Comparison of ENCODE assay signal across 19 mouse cellular contexts in genomic region chr8:54255434-54255833, GRCm38 (mm10).
"Had no signal": no experiment of that assay in that cellular context is flagged by ENCODE, and none has a peak within 500 bp of the region (broad histone marks: within the 10 kb centered on the region; RNA-seq: fewer than 3 reads in every experiment).

No protein-coding gene starts in this region.

- H3K9ac ChIP-seq: liver, embryonic 14.5 days; lung, embryonic 14.5 days; midbrain, embryonic 12.5 days; neural tube, embryonic 13.5 days; neural tube, embryonic 15.5 days; stomach, embryonic 15.5 days had no signal

- DNase-seq: lung, adult 18-20 months; lung, embryonic 14.5 days; lung, postnatal 4 days; midbrain, embryonic 14.5 days; retina, postnatal 1 day; right cerebral cortex, adult 18-20 months; thymus, adult 2 months; thymus, postnatal 14 days; thymus, postnatal 36 days had no signal

- H3K4me2 ChIP-seq: lung, embryonic 14.5 days; midbrain, embryonic 12.5 days; neural tube, embryonic 13.5 days; neural tube, embryonic 15.5 days; stomach, embryonic 15.5 days had no signal

- ATAC-seq: midbrain, embryonic 16.5 days had no signal

- H3K27me3 ChIP-seq: megakaryocyte, embryonic 14.5 days; midbrain, embryonic 12.5 days; neural tube, embryonic 13.5 days; neural tube, embryonic 15.5 days; stomach, embryonic 15.5 days had no signal

- H3K4me1 ChIP-seq: midbrain, embryonic 10.5 days; midbrain, embryonic 12.5 days; neural tube, embryonic 13.5 days; neural tube, embryonic 15.5 days; stomach, embryonic 15.5 days had no signal

- H3K27ac ChIP-seq: liver, embryonic 14.5 days; midbrain, embryonic 10.5 days; midbrain, embryonic 12.5 days; neural tube, embryonic 13.5 days; neural tube, embryonic 15.5 days; stomach, embryonic 15.5 days; stomach, postnatal 0 days had no signal

- H3K36me3 ChIP-seq: midbrain, embryonic 10.5 days; midbrain, embryonic 12.5 days; neural tube, embryonic 13.5 days; neural tube, embryonic 15.5 days; stomach, embryonic 15.5 days had no signal

- H3K9me3 ChIP-seq: megakaryocyte, embryonic 14.5 days; midbrain, embryonic 10.5 days; midbrain, embryonic 12.5 days; neural tube, embryonic 13.5 days; neural tube, embryonic 15.5 days; stomach, embryonic 15.5 days had no signal

- H3K4me3 ChIP-seq: megakaryocyte, embryonic 14.5 days; midbrain, embryonic 10.5 days; midbrain, embryonic 12.5 days; myocyte; neural tube, embryonic 13.5 days; neural tube, embryonic 15.5 days; stomach, embryonic 15.5 days had no signal
